ENCODE assay signal across 7 mouse cellular contexts in genomic region chr4:82506731-82507331, GRCm38 (mm10).
A peak's percentile ranks its signal among the peaks of the same experiment; 100 is the strongest.
DNase-seq lines count a peak whose midpoint lies in the region; ATAC-seq and TF ChIP-seq lines count a peak whose summit lies in the region.

No protein-coding gene starts in this region.

- H3K4me2 ChIP-seq in heart, postnatal 0 days (ENCODE audit: low read depth, low read length): peak overlapping the region; percentile 95

- TF ChIP-seq EP300 in heart, postnatal 0 days (IDR thresholded peaks at IDR 0.05; ENCODE audit: low read depth): no peak; the same call in 1 of the 2 replicates

- no peaks in the 10 kb centered on the region for H3K36me3 ChIP-seq in heart, postnatal 0 days (replicated peaks; ENCODE audit: control insufficient read depth, insufficient read depth, low read length)

- H3K4me3 ChIP-seq in heart, postnatal 0 days (ENCODE audit: low read depth, low read length): peak overlapping the region; percentile 97

- peaks cover 6% of the 10 kb centered on the region; the same call in 1 of the 2 replicates for H3K4me1 ChIP-seq in heart, postnatal 0 days (ENCODE audit: control insufficient read depth, insufficient read depth)

- no peaks in the 10 kb centered on the region for H3K27me3 ChIP-seq in heart, postnatal 0 days (ENCODE audit: control insufficient read depth, insufficient read depth, low read length)

- peak; percentile 11 for DNase-seq in thymus, postnatal 4 days
- no peak for DNase-seq in thymus, postnatal 10 days (ENCODE audit: low spot score in 2 of 2)
- DNase-seq in cerebellum, postnatal 36 days: peak; percentile 35 to 58
- DNase-seq in heart, postnatal 0 days (ENCODE audit: low spot score): peak; percentile 79
- DNase-seq in kidney, postnatal 4 days: peak; percentile 73 to 85
- peak; percentile 72 for DNase-seq in mesoderm, embryonic 11.5 days (ENCODE audit: low read depth, low spot score)
- DNase-seq in urinary bladder, postnatal 25 days (ENCODE audit: low spot score): peak; percentile 41

- peak; percentile 25 for ATAC-seq in heart, postnatal 0 days (ENCODE audit: insufficient read depth, low read depth)

- TF ChIP-seq CTCF in heart, postnatal 0 days (IDR thresholded peaks at IDR 0.05; ENCODE audit: low read depth): no peak

- peak overlapping the region; percentile 98 for H3K9ac ChIP-seq in heart, postnatal 0 days (replicated peaks; ENCODE audit: low read depth, low read length)

- H3K27ac ChIP-seq in heart, postnatal 0 days (ENCODE audit: low read depth): peak overlapping the region; percentile 100

- H3K9me3 ChIP-seq in heart, postnatal 0 days (replicated peaks; ENCODE audit: control insufficient read depth, low read length): no peaks in the 10 kb centered on the region

- WGBS in heart, postnatal 0 days: under 1% methylated on average over 29 of the region's 30 CpGs

Comparison
In these comparisons a context has a peak if more than half of its experiments do, and no peak if none do; other contexts are left out.
1. DNase-seq: peak in thymus, postnatal 4 days (single experiment), cerebellum, postnatal 36 days (2 of 2), heart, postnatal 0 days (single experiment), kidney, postnatal 4 days (2 of 2), mesoderm, embryonic 11.5 days (single experiment) and urinary bladder, postnatal 25 days (single experiment); none in thymus, postnatal 10 days (0 of 2).